Mouse (Mus musculus) 3T3-L1 (cell line): Measurements from ENCODE around the gene Psmd9.

Experiments
- DNase-seq: peaks from one replicate; pipeline ENCODE4 v3.0.0-alpha.2; 2015; ENCODE audit warnings: low read depth, low spot score

Psmd9 gene

GRCm38 (mm10) chr5:123150641-123151040 lies 18.6 kb upstream of the Psmd9 start:
- DNase-seq = no peak

- DNase-seq = no peak
Measured at GRCm38 (mm10) chr5:123151077-123151476, 18.1 kb upstream of the Psmd9 start.

- DNase-seq = no peak
Measured at GRCm38 (mm10) chr5:123151707-123152362, 17.4 kb upstream of the Psmd9 start.

GRCm38 (mm10) chr5:123152901-123153300 lies 16.3 kb upstream of the Psmd9 start:
- DNase-seq = no peak

- peak; percentile 93 for DNase-seq
Measured at GRCm38 (mm10) chr5:123155425-123155824, 13.8 kb upstream of the Psmd9 start.

GRCm38 (mm10) chr5:123156763-123157162 lies 12.4 kb upstream of the Psmd9 start:
- DNase-seq = peak; percentile 53

- DNase-seq = no peak
Measured at GRCm38 (mm10) chr5:123157972-123158371, 11.2 kb upstream of the Psmd9 start.

GRCm38 (mm10) chr5:123159446-123159845 lies 9.8 kb upstream of the Psmd9 start:
- no peak for DNase-seq

GRCm38 (mm10) chr5:123159866-123160265 lies 9.3 kb upstream of the Psmd9 start:
- no peak for DNase-seq

GRCm38 (mm10) chr5:123160341-123160740 lies 8.9 kb upstream of the Psmd9 start:
- DNase-seq = no peak

GRCm38 (mm10) chr5:123162942-123163341 lies 6.3 kb upstream of the Psmd9 start:
- DNase-seq = peak; percentile 34

GRCm38 (mm10) chr5:123166437-123166836 lies 2.8 kb upstream of the Psmd9 start:
- DNase-seq = no peak

- no peak for DNase-seq
Measured at GRCm38 (mm10) chr5:123167591-123167990, 1.6 kb upstream of the Psmd9 start.

GRCm38 (mm10) chr5:123170365-123170764 lies 1.2 kb downstream of the Psmd9 start:
- peak; percentile 81 for DNase-seq

- peak; percentile 85 for DNase-seq
Measured at GRCm38 (mm10) chr5:123171646-123172350, 2.6 kb downstream of the Psmd9 start.

GRCm38 (mm10) chr5:123178792-123179191 lies 9.6 kb downstream of the Psmd9 start:
- DNase-seq = no peak

GRCm38 (mm10) chr5:123180390-123180789 lies 11.2 kb downstream of the Psmd9 start:
- no peak for DNase-seq

- no peak for DNase-seq
Measured at GRCm38 (mm10) chr5:123181536-123181935, 12.3 kb downstream of the Psmd9 start.

- no peak for DNase-seq
Measured at GRCm38 (mm10) chr5:123182651-123183050, 13.4 kb downstream of the Psmd9 start, which contains the start of gene Hpd. TSS of gene Hpd (minus strand) at chr5:123182727.

GRCm38 (mm10) chr5:123185966-123186365 lies 16.8 kb downstream of the Psmd9 start:
- DNase-seq = no peak

- no peak for DNase-seq
Measured at GRCm38 (mm10) chr5:123187306-123187705, 18.1 kb downstream of the Psmd9 start.

- DNase-seq = no peak
Measured at GRCm38 (mm10) chr5:123190912-123191311, 21.7 kb downstream of the Psmd9 start.

GRCm38 (mm10) chr5:123191427-123191826 lies 22.2 kb downstream of the Psmd9 start:
- peak; percentile 61 for DNase-seq
